Comparison of ENCODE assay signal across 15 mouse cellular contexts in the genomic region with DNA sequence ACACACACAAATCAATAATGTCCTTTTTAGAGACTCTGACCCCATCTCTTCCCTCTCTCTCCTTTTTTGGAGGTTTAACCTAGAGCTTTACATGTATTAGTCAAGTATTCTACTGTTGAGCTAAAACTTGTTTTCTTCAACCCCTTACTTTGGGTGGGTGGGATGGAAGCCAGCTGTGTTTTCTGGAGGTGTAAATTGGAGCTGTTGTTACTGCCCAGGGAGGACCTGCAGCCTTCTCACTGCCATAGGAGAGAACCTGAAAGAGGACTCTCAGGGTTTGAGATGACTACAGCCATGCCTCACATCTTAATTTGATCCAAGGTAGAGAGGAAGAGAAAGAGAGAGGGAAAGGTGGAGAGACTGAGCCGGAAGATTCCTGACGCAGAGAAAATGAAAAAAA. TPM values are rescaled to one million over a fixed set of nuclear protein-coding genes. Genes with fewer than 3 reads are reported as not detected.
A peak's percentile ranks its signal among the peaks of the same experiment; 100 is the strongest.
DNase-seq lines count a peak whose midpoint lies in the region; ATAC-seq and TF ChIP-seq lines count a peak whose summit lies in the region.
"Had no signal": no experiment of that assay in that cellular context is flagged by ENCODE, and none has a peak within 500 bp of the region (broad histone marks: within the 10 kb centered on the region; RNA-seq: fewer than 3 reads in every experiment).

No protein-coding gene starts in this region.

- TF ChIP-seq CTCF in bone marrow macrophage, adult 2 months (IDR thresholded peaks at IDR 0.05; ENCODE audit: low read depth, low read length) = no peak

- H3K27me3 ChIP-seq in liver, embryonic 11.5 days (replicated peaks; ENCODE audit: control insufficient read depth, insufficient read depth, low read length) = no peaks in the 10 kb centered on the region
- H3K27me3 ChIP-seq in liver, embryonic 16.5 days (ENCODE audit: control insufficient read depth, insufficient read depth, low read depth, low read length) = no peaks in the 10 kb centered on the region
- H3K27me3 ChIP-seq in hindbrain, embryonic 12.5 days = no peaks in the 10 kb centered on the region
- H3K27me3 ChIP-seq: hindbrain, embryonic 15.5 days; neural tube, embryonic 15.5 days had no signal

- H3K4me3 ChIP-seq in liver, embryonic 11.5 days (ENCODE audit: low read depth, low read length) = no peak overlapping the region
- H3K4me3 ChIP-seq in bone marrow macrophage, adult 2 months (ENCODE audit: insufficient read depth, low read length) = peak overlapping the region; percentile 44
- H3K4me3 ChIP-seq in liver, embryonic 16.5 days (ENCODE audit: low read depth, low read length) = no peak overlapping the region
- H3K4me3 ChIP-seq in hindbrain, embryonic 12.5 days = no peak overlapping the region

- WGBS in liver, embryonic 11.5 days = 55% methylated on average over 2 of the region's 2 CpGs
- WGBS in liver, embryonic 16.5 days (ENCODE audit: insufficient replicate concordance) = 74% methylated on average over 2 of the region's 2 CpGs
- WGBS in hindbrain, embryonic 12.5 days = 64% methylated on average over 2 of the region's 2 CpGs

- ATAC-seq in cerebellum, adult (ENCODE audit: insufficient number of reproducible peaks, low FRiP score, low TSS enrichment) = no peak
- no peak for ATAC-seq in liver, embryonic 11.5 days (replicated peaks; ENCODE audit: low FRiP score)
- ATAC-seq in liver, embryonic 16.5 days (ENCODE audit: low read depth) = no peak
- ATAC-seq in hindbrain, embryonic 12.5 days (ENCODE audit: low FRiP score) = no peak

- H3K4me2 ChIP-seq in liver, embryonic 11.5 days = peak overlapping the region; percentile 66
- H3K4me2 ChIP-seq in liver, embryonic 16.5 days (ENCODE audit: low read depth, low read length) = peak overlapping the region; percentile 85; the same call in 1 of the 2 replicates
- no peak overlapping the region for H3K4me2 ChIP-seq in hindbrain, embryonic 12.5 days (replicated peaks)

- no peak overlapping the region for H3K27ac ChIP-seq in liver, embryonic 11.5 days (ENCODE audit: low read depth, low read length)
- H3K27ac ChIP-seq in bone marrow macrophage, adult 2 months (ENCODE audit: insufficient read depth, low read depth, low read length) = peak overlapping the region; percentile 70
- H3K27ac ChIP-seq in liver, embryonic 16.5 days (ENCODE audit: low read length) = peak overlapping the region; percentile 59; the same call in 1 of the 2 replicates
- no peak overlapping the region for H3K27ac ChIP-seq in hindbrain, embryonic 12.5 days

- H3K9me3 ChIP-seq in liver, embryonic 11.5 days (ENCODE audit: control insufficient read depth, low read length) = no peaks in the 10 kb centered on the region
- no peaks in the 10 kb centered on the region for H3K9me3 ChIP-seq in liver, embryonic 16.5 days (replicated peaks; ENCODE audit: control insufficient read depth, low read length)
- H3K9me3 ChIP-seq in hindbrain, embryonic 12.5 days (replicated peaks) = no peaks in the 10 kb centered on the region
- H3K9me3 ChIP-seq: hindbrain, embryonic 15.5 days; neural tube, embryonic 15.5 days had no signal

- H3K9ac ChIP-seq in liver, embryonic 11.5 days (ENCODE audit: low read depth, low read length) = no peak overlapping the region
- no peak overlapping the region for H3K9ac ChIP-seq in liver, embryonic 16.5 days (ENCODE audit: low read depth, low read length)
- H3K9ac ChIP-seq in hindbrain, embryonic 12.5 days = no peak overlapping the region
- H3K9ac ChIP-seq: neural tube, embryonic 15.5 days had no signal

- no peak for TF ChIP-seq POLR2A in bone marrow macrophage, adult 2 months (IDR thresholded peaks at IDR 0.05; ENCODE audit: borderline replicate concordance, low read depth, low read length)

- peak; percentile 8 to 10 for DNase-seq in cerebellum, adult 18-20 months
- DNase-seq in liver, embryonic 11.5 days (ENCODE audit: low spot score) = no peak
- DNase-seq in liver = no peak
- no peak for DNase-seq in spleen, postnatal 10 days (ENCODE audit: low spot score in 2 of 2)
- DNase-seq: gastrocnemius, adult 2 months; heart, adult 2 months; kidney, adult 11 months; left cerebral cortex, postnatal 4 days; lung, postnatal 14 days had no signal

- H3K4me1 ChIP-seq in liver, embryonic 11.5 days (replicated peaks; ENCODE audit: control insufficient read depth, insufficient read depth, low read length) = peaks cover 6% of the 10 kb centered on the region
- H3K4me1 ChIP-seq in bone marrow macrophage, adult 2 months (ENCODE audit: control insufficient read depth, insufficient read depth, low read length) = peaks cover 8% of the 10 kb centered on the region
- peaks cover 19% of the 10 kb centered on the region for H3K4me1 ChIP-seq in liver, embryonic 16.5 days (ENCODE audit: control insufficient read depth, low read depth, low read length)
- peaks cover 6% of the 10 kb centered on the region; the same call in 1 of the 2 replicates for H3K4me1 ChIP-seq in hindbrain, embryonic 12.5 days

- 0 out of 2 replicates have a peak, but pooled peaks cover under 1% of the 10 kb centered on the region for H3K36me3 ChIP-seq in liver, embryonic 11.5 days (ENCODE audit: control insufficient read depth, insufficient read depth, low read length)
- peaks cover 4% of the 10 kb centered on the region; the same call in 1 of the 2 replicates for H3K36me3 ChIP-seq in liver, embryonic 16.5 days (ENCODE audit: control insufficient read depth, insufficient read depth)
- 0 out of 2 replicates have a peak, but pooled peaks cover 4% of the 10 kb centered on the region for H3K36me3 ChIP-seq in hindbrain, embryonic 12.5 days
- H3K36me3 ChIP-seq: hindbrain, embryonic 15.5 days; neural tube, embryonic 15.5 days had no signal

RNA-seq across cellular contexts. Expression of a gene that starts 1.5 kb away (rescaled TPM):
- 29.4 and 30.4 TPM in 2 replicates for polyA plus RNA-seq in liver, embryonic 11.5 days (2014; fragmentation: Nextera tagmentation; extraction: Ambion mirVana)
- 16.5 and 17.7 TPM in 2 replicates for polyA plus RNA-seq in bone marrow macrophage, adult 2 months (2012; ENCODE audit: insufficient read depth, insufficient read length, missing spikeins)
- polyA plus RNA-seq in liver, embryonic 16.5 days (2015; fragmentation: Nextera tagmentation; extraction: Ambion mirVana) = 17.3 and 18.6 TPM in 2 replicates
- polyA plus RNA-seq in hindbrain, embryonic 12.5 days (2016; fragmentation: Nextera tagmentation; extraction: Ambion mirVana) = 40.9 and 42.4 TPM in 2 replicates

RNA-seq across cellular contexts. Expression of a gene that starts 31.9 kb away (rescaled TPM):
- 0.84 and 1.4 TPM in 2 replicates for polyA plus RNA-seq in liver, embryonic 11.5 days (2014; fragmentation: Nextera tagmentation; extraction: Ambion mirVana)
- 2.9 and 4.5 TPM in 2 replicates for polyA plus RNA-seq in bone marrow macrophage, adult 2 months (2012; ENCODE audit: insufficient read depth, insufficient read length, missing spikeins)
- 0.26 and 0.41 TPM in 2 replicates for polyA plus RNA-seq in liver, embryonic 16.5 days (2015; fragmentation: Nextera tagmentation; extraction: Ambion mirVana)
- polyA plus RNA-seq in hindbrain, embryonic 12.5 days (2016; fragmentation: Nextera tagmentation; extraction: Ambion mirVana) = 4.7 and 6.6 TPM in 2 replicates

RNA-seq across cellular contexts. Expression of a gene that starts 41.9 kb away (rescaled TPM):
- 0.22 and 0.29 TPM in 2 replicates for polyA plus RNA-seq in liver, embryonic 11.5 days (2014; fragmentation: Nextera tagmentation; extraction: Ambion mirVana)
- 0.29 and 0.51 TPM in 2 replicates for polyA plus RNA-seq in bone marrow macrophage, adult 2 months (2012; ENCODE audit: insufficient read depth, insufficient read length, missing spikeins)
- 0.12 and 0.13 TPM in 2 replicates for polyA plus RNA-seq in liver, embryonic 16.5 days (2015; fragmentation: Nextera tagmentation; extraction: Ambion mirVana)
- polyA plus RNA-seq in hindbrain, embryonic 12.5 days (2016; fragmentation: Nextera tagmentation; extraction: Ambion mirVana) = 0.34 and 0.46 TPM in 2 replicates

RNA-seq across cellular contexts. Expression of a gene that starts 44.8 kb away (rescaled TPM):
- 3.8 and 4.9 TPM in 2 replicates for polyA plus RNA-seq in liver, embryonic 11.5 days (2014; fragmentation: Nextera tagmentation; extraction: Ambion mirVana)
- 0.95 TPM in 1 of 2 replicates, not detected in the other for polyA plus RNA-seq in bone marrow macrophage, adult 2 months (2012; ENCODE audit: insufficient read depth, insufficient read length, missing spikeins)
- polyA plus RNA-seq in liver, embryonic 16.5 days (2015; fragmentation: Nextera tagmentation; extraction: Ambion mirVana) = 0.48 and 0.61 TPM in 2 replicates
- 10.9 and 12.4 TPM in 2 replicates for polyA plus RNA-seq in hindbrain, embryonic 12.5 days (2016; fragmentation: Nextera tagmentation; extraction: Ambion mirVana)

RNA-seq across cellular contexts. Expression of a gene that starts 53.0 kb away (rescaled TPM):
- polyA plus RNA-seq in liver, embryonic 11.5 days (2014; fragmentation: Nextera tagmentation; extraction: Ambion mirVana) = 991 and 1,008 TPM in 2 replicates
- 253 and 308 TPM in 2 replicates for polyA plus RNA-seq in bone marrow macrophage, adult 2 months (2012; ENCODE audit: insufficient read depth, insufficient read length, missing spikeins)
- 510 and 520 TPM in 2 replicates for polyA plus RNA-seq in liver, embryonic 16.5 days (2015; fragmentation: Nextera tagmentation; extraction: Ambion mirVana)
- 714 and 768 TPM in 2 replicates for polyA plus RNA-seq in hindbrain, embryonic 12.5 days (2016; fragmentation: Nextera tagmentation; extraction: Ambion mirVana)

Comparison
In these comparisons a context has a peak if more than half of its experiments do, and no peak if none do; other contexts are left out.
1. H3K27ac ChIP-seq: peak in bone marrow macrophage, adult 2 months (single experiment) and liver, embryonic 16.5 days (single experiment); none in liver, embryonic 11.5 days (single experiment) and hindbrain, embryonic 12.5 days (single experiment).
2. DNase-seq: peak in cerebellum, adult 18-20 months (2 of 2); none in liver, embryonic 11.5 days (single experiment), liver (single experiment) and spleen, postnatal 10 days (0 of 2).